Mouse (Mus musculus) embryonic facial prominence, embryonic 11.5 days (tissue): Measurements from ENCODE around the gene Wdr95. TPM values are rescaled to one million over a fixed set of nuclear protein-coding genes. Genes with fewer than 3 reads are reported as not detected.

Experiments used
- ATAC-seq: fragments of 200-750 bp; cut with Nextera tagmentation; replicated peaks from 2 replicates; pipeline ENCODE4 v1.8.0; 2017; ENCODE audit warnings: low read depth; ENCODE audit not compliant: insufficient number of reproducible peaks, low FRiP score, low TSS enrichment
- DNase-seq: peaks from one replicate; pipeline ENCODE4 v3.0.0-alpha.2; 2015; ENCODE audit warnings: low spot score
- H3K27ac ChIP-seq: fragments of 300-500 bp; sonication (generic); replicated peaks from 2 replicates; pipeline ENCODE4 v1.5.1; 2014; ENCODE audit warnings: mild to moderate bottlenecking, low read depth, low read length, control low read depth
- H3K27me3 ChIP-seq: fragments of 300-500 bp; sonication (generic); 2 replicates; pipeline ENCODE4 v1.6.1; 2014; ENCODE audit warnings: mild to moderate bottlenecking, low read length, moderate library complexity, mixed read lengths; ENCODE audit not compliant: control insufficient read depth, insufficient read depth
- H3K36me3 ChIP-seq: fragments of 300-500 bp; sonication (generic); replicated peaks from 2 replicates; pipeline ENCODE4 v1.6.1; 2014; ENCODE audit warnings: low read depth, mild to moderate bottlenecking, low read length, moderate library complexity, mixed read lengths; ENCODE audit not compliant: control insufficient read depth, insufficient read depth
- H3K4me1 ChIP-seq: fragments of 300-500 bp; sonication (generic); 2 replicates; pipeline ENCODE4 v1.6.1; 2014; ENCODE audit warnings: low read length, mixed read lengths; ENCODE audit not compliant: control insufficient read depth, insufficient read depth
- H3K4me2 ChIP-seq: fragments of 300-500 bp; sonication (generic); 2 replicates; pipeline ENCODE4 v1.6.1; 2014; ENCODE audit warnings: low read depth, mild to moderate bottlenecking, control low read depth, low read length, moderate library complexity
- H3K4me3 ChIP-seq: fragments of 300-500 bp; sonication (generic); 2 replicates; pipeline ENCODE4 v1.5.1; 2014; ENCODE audit warnings: low read depth, low read length, control low read depth
- H3K9ac ChIP-seq: fragments of 300-500 bp; sonication (generic); replicated peaks from 2 replicates; pipeline ENCODE4 v1.6.1; 2014; ENCODE audit warnings: mild to moderate bottlenecking, control low read depth, low read length
- H3K9me3 ChIP-seq: fragments of 300-500 bp; sonication (generic); replicated peaks from 2 replicates; pipeline ENCODE4 v1.6.1; 2016; ENCODE audit warnings: mild to moderate bottlenecking, low read length, inconsistent platforms, mixed read lengths; ENCODE audit not compliant: control insufficient read depth
- WGBS: fragments of 180-500 bp; shearing (Covaris S2); extraction: QIAGEN DNeasy Blood & Tissue Kit; methylation state at CpG from one replicate; pipeline ENCODE4 v1.1.7; 2014; 5-methylcytosine and 5-hydroxymethylcytosine counted together
- polyA plus RNA-seq: library from polyadenylated mRNA; unstranded; fragments of >200 nt; fragmentation: Nextera tagmentation; extraction: Ambion mirVana; gene quantifications from 2 replicates; pipeline ENCODE4 v1.2.1, GENCODE M21; 2014

The Wdr95 gene
- polyA plus RNA-seq, 1 experiment from 2014 or later, result not detected

DNA sequence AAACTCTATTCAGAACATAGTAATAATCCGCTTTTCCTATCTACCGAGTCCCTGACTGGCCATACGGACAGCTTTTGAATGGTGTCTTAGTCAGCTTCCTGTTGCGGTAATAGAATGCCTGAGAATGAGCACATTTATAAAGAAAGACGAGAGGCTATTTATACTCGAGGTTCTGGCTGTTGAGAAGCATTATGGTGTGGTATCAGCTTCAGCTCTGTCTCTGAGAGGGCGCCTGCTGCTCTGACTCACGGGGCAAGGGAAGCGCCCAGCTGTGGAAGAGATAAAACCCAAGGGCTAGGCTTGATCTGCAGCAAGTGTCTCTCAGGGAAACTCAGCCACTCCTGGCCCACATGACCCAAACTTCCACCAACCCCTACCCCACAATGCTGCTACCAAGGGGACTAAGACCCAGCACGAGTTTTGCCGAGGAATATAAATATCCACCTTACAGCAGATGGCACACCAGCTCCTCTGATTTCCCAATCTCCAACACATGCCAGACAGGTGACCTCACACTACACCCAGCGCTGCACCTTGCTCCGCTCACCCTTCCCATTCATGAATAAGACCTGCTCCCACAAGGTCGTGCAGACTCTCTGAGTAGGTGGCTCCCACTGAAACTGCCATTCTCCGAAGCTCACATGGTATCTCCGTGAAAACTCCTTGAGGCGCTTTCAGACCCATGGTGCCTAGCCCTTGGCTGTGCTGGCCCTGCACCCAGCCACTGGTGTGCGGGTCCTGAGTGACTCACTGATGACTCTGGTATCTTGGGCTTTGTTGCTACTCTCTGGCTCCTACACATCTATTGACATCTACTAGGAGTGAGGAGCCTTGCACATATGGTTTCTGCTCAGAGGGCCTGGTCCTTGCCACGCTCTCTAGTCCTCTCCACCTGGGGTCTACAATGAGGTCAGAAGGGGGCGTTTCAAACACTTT, 20.1 kb upstream of the Wdr95 start:
- DNase-seq, result no peak
- Histone ChIP-seq H3K9ac (no peak overlapping the region), H3K27me3 (no peaks in the 10 kb centered on the region), H3K9me3 (no peaks in the 10 kb centered on the region), H3K4me1 (no peaks in the 10 kb centered on the region), H3K4me2 (no peak overlapping the region), H3K27ac (no peak overlapping the region), H3K4me3 (no peak overlapping the region), H3K36me3 (no peaks in the 10 kb centered on the region)
- WGBS, result 84% methylated on average over 20 of the region's 20 CpGs
- ATAC-seq, result no peak

DNA sequence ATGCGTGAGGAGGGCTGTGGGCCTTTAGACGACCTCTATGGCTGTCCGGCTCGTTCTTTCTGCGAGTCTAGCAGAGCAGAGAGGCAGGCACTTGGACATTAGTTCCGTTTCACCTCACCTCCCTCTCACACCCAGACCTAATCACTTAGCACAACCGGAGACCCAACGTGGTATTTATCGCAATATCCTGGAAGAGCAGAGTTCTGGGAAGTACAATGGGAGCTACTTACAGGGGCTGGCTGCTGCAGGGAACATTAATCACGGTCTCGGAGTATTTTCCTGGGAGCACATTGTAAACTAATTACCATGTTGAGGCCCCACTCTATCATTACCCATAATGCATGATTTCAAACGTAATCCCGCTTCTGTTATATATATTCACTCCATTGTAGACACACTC, 18.2 kb upstream of the Wdr95 start:
- Histone ChIP-seq H3K36me3 (no peaks in the 10 kb centered on the region), H3K9ac (no peak overlapping the region), H3K4me2 (no peak overlapping the region), H3K27ac (no peak overlapping the region), H3K9me3 (no peaks in the 10 kb centered on the region), H3K4me3 (no peak overlapping the region), H3K4me1 (no peaks in the 10 kb centered on the region), H3K27me3 (no peaks in the 10 kb centered on the region)
- WGBS, result 79% methylated on average over 13 of the region's 13 CpGs
- DNase-seq, result no peak
- ATAC-seq, result no peak

DNA sequence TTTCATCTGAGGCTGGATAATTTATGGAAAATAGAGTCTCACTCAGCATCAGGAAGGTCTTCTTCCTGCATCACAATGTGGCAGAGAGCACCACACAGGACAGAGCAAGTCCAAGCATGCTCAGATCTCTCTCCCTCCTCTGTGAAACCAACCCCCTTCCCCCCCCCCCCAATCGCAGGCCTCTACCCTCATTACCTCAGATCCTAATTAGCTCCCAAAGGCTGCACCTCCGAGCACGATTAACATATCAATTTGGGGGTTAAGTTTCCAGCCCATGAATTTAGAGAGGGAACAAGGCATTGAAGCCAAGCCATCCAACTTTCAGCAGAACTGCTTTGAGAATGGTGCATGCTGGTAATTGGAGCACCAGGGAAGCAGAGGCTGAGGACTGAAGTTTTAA, 15.8 kb upstream of the Wdr95 start:
- no peaks in the 10 kb centered on the region for H3K4me1 ChIP-seq

GRCm38 (mm10) chr5:149513438-149514086, 14.9 kb upstream of the Wdr95 start:
- no peak overlapping the region for H3K4me3 ChIP-seq
- H3K27ac ChIP-seq, result peak overlapping the region; percentile 73
- no peaks in the 10 kb centered on the region for H3K9me3 ChIP-seq
- no peak overlapping the region for H3K9ac ChIP-seq
- no peak for DNase-seq
- no peaks in the 10 kb centered on the region for H3K27me3 ChIP-seq
- no peaks in the 10 kb centered on the region for H3K4me1 ChIP-seq
- no peak for ATAC-seq
- no peaks in the 10 kb centered on the region for H3K36me3 ChIP-seq
- 33% methylated on average over 9 of the region's 9 CpGs for whole genome bisulfite sequencing
- no peak overlapping the region for H3K4me2 ChIP-seq

More for the DNA sequence above, 15.8 kb upstream of the Wdr95 start:
- no peak for DNase-seq
- Histone ChIP-seq H3K9me3 (no peaks in the 10 kb centered on the region), H3K4me2 (no peak overlapping the region), H3K4me3 (no peak overlapping the region), H3K27me3 (no peaks in the 10 kb centered on the region), H3K36me3 (no peaks in the 10 kb centered on the region), H3K9ac (no peak overlapping the region), H3K27ac (no peak overlapping the region)
- WGBS, result 39% methylated on average over 3 of the region's 3 CpGs
- ATAC-seq, result no peak

DNA sequence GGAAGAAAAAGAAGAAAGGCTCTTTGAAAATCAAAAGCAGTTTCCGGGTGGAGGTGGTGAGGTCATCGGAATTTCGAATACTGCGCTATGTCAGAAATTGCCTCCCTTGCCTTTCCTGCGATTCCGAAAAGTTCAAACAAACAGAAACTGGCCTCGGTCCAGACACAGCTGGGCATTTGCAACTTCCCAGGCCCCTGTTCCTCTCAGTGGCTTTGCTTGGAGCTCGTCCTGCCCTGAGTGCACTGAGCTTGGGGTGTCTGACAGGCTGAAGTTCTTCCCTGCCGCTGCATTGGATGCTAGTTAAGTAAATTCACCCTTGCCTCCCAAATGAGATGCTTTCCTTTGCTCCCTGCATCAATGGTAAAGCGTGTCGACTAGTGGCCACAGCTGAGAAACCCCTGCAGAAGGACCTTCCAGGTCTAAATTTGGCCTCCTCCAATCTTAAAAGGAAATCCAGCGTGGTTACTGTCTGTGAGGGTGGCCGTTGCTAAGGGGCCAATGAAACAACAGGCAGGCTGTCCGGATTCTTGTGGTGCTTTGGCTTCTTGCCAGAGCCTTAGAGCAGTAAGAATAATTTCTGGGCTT, 14.3 kb upstream of the Wdr95 start:
- peak overlapping the region; percentile 73 for H3K27ac ChIP-seq
- H3K4me1 ChIP-seq, result no peaks in the 10 kb centered on the region
- peak overlapping the region; percentile 23; the same call in 1 of the 2 replicates for H3K4me2 ChIP-seq
- WGBS, result 14% methylated on average over 14 of the region's 14 CpGs
- peak; percentile 78 for DNase-seq
- H3K9ac ChIP-seq, result 0 out of 2 replicates have a peak overlapping the region, but pooled peaks have one; percentile 25
- no peak overlapping the region for H3K4me3 ChIP-seq
- H3K36me3 ChIP-seq, result no peaks in the 10 kb centered on the region
- H3K27me3 ChIP-seq, result no peaks in the 10 kb centered on the region
- H3K9me3 ChIP-seq, result no peaks in the 10 kb centered on the region
- ATAC-seq, result peak; percentile 66

DNA sequence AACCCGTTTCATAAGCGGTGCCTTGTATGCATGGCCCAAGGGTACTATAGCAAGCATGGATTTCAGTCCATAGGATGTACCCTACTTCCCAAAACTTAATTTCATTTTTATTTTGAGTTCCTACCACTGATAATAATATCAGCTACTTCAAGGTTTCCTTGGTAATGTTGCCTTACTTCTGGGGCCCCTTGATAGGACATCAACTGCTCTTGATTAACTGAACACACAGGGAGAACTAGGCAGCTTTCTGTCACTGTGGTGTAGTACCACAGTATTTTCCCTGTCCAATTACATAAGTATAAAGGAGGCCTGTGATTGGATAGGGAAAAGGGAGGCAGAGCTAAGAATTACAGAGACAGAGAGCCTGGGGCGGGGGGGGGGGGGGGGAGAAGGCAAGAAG, 13.6 kb upstream of the Wdr95 start:
- Histone ChIP-seq H3K27me3 (no peaks in the 10 kb centered on the region), H3K9ac (no peak overlapping the region), H3K4me1 (no peaks in the 10 kb centered on the region), H3K36me3 (no peaks in the 10 kb centered on the region), H3K4me3 (no peak overlapping the region), H3K4me2 (no peak overlapping the region), H3K9me3 (no peaks in the 10 kb centered on the region), H3K27ac (peak overlapping the region; percentile 73)
- no peak for ATAC-seq
- WGBS, result 59% methylated on average over 3 of the region's 3 CpGs
- DNase-seq, result no peak

DNA sequence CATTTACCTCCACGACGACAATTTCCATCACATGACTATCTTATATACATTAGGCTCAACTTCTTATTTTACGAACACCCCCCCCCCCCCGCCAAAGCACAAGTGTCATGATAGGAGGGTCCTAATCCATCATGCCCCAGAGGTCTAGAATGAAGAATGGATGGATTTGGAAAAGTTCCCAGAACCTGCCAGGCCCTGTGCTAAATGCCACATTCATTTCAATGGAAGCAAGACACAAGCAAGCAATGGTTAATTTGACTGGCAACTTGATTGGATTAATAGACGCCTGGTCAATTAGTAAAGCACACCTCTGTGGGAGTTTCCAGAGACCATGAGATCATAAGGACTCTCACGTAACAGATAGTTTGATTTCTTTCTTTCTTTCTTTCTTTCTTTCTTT, 11.4 kb upstream of the Wdr95 start:
- WGBS, result 83% methylated on average over 6 of the region's 6 CpGs
- Histone ChIP-seq H3K4me3 (no peak overlapping the region), H3K27me3 (no peaks in the 10 kb centered on the region), H3K36me3 (no peaks in the 10 kb centered on the region), H3K27ac (no peak overlapping the region), H3K9ac (no peak overlapping the region), H3K4me2 (no peak overlapping the region), H3K4me1 (no peaks in the 10 kb centered on the region), H3K9me3 (no peaks in the 10 kb centered on the region)
- no peak for ATAC-seq
- no peak for DNase-seq

DNA sequence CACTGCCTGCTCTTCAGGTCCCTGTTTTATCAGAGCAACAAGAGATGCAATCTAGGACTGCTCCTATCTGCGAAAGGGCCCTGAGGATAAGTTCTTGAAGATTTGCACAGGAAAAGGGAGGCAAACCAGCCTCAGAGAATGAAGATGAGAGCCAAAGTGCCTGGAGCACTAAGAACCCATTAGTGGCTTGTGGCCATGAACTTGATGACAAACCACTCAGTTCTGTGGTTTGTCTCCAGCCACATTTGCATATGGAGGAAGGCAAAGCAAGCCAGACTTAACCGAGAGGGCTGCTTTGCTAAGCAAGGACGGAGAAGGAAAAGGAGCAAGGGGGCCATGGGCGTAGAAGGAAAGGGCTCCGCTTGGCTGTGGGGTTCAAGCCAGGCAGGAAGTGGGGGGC, 7.7 kb upstream of the Wdr95 start:
- H3K36me3 ChIP-seq, result no peaks in the 10 kb centered on the region
- H3K27me3 ChIP-seq, result no peaks in the 10 kb centered on the region
- DNase-seq (no peak), ATAC-seq (no peak)
- H3K9ac ChIP-seq, result no peak overlapping the region
- no peak overlapping the region for H3K27ac ChIP-seq
- no peak overlapping the region for H3K4me2 ChIP-seq
- WGBS, result 93% methylated on average over 5 of the region's 5 CpGs
- H3K4me1 ChIP-seq, result no peaks in the 10 kb centered on the region
- no peaks in the 10 kb centered on the region for H3K9me3 ChIP-seq
- H3K4me3 ChIP-seq, result no peak overlapping the region
